Mouse (Mus musculus): ENCODE data around the gene Tmprss9. TPM values are rescaled to one million over a fixed set of nuclear protein-coding genes. Genes with fewer than 3 reads are reported as not detected.

Tmprss9 gene
- 0.78 and 3.7 TPM in 2 replicates for polyA plus RNA-seq (2012; rRNA removed; ENCODE audit: low replicate concordance)

DNA sequence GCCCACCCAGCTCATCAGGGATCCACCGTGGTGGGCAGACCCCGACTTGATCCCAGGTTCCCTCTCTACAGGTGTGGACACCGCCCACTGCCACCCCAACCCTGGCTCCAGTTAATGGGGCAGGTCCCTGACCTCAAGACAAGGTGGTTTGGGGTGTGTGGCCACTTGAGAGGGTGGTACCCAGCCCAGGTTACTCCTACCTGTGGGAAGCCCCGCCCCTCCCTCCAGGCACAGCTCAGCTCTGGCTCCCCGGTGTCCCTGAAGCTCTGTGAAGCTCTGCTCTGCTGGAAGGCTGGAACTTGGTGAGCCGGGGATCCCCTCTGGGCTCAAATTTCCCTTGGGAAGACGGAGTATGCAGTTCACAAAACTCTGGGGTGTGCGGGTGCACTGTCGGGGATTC is at the start of gene Tmprss9:
Gene Tmprss9, plus strand, starts transcription at position 268 of the 400 bp plus-strand sequence.

DNA sequence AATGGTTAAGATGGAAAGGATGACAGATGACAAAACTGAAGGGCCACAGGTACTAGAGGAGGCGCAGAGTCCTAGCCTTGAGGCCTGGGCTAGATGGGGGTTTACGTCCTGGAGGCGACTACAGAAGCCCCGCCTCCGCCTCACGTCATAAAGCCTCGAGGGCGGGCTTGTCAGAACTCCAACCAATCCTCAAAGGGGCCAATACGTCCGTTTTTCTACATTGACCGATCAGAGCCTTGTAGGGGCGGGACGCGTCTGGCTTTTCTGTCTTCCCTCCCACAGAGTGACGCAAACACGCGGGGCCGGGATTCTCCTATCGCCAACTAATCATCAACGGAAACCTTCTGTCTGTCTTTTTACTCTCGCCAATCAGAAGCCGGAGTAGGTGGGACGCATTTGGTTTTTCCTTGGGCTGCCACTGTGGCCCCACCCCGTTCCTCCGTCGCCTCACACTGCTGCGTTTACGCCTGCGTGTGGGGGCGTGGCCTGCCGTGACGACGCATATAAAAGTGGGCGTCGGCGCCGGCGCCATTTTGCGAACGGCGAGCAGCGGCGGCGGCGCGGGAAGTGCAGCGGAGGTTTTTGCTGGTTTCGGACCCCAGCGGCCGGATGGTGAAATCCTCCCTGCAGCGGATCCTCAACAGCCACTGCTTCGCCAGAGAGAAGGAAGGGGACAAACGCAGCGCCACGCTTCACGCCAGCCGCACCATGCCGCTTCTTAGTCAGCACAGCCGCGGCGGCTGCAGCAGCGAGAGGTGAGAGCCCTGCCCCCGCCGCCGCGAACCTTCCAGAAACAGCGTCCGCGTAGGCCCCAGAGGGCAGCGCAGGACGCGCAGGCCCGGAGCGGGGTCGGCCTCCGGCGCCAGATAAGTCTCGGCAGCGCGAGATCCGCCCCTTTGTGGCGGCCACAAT is 45.2 kb upstream of the Tmprss9 start, which contains the start of gene Oaz1:
Gene Oaz1, plus strand, starts transcription at position 506 of the 912 bp plus-strand sequence.

DNA sequence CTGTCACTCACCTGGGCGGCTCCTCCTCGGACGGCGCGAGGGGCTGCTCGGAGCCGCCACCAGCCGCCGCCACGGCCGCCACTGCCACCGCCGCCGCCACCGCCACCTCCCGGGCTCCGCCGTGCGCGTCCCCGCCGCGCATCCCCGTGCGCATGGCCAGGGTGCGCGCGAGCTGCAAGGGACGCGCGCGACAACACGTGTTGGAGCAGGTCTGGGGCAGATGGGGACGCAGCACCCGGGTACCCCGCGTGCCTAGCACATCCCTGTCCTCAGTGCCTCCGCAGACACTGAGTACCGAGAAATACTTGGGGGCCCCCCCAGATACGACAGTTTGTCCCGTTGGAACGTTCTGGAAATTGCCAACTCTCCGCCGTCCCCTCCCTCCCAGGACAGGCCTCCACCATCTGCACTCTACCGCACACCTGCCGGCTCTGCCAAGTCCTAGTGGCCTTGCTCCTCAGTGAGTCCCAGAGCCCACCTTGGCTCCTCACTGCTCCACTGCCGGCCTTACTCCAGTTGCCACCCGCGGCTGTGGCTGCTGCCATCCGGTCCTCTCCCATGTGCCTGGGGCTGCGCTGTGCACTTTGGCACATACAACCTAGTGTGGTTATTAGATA is 27.6 kb upstream of the Tmprss9 start, which contains the start of gene Lingo3:
Gene Lingo3, minus strand, starts transcription at position 109 of the 617 bp plus-strand sequence.

DNA sequence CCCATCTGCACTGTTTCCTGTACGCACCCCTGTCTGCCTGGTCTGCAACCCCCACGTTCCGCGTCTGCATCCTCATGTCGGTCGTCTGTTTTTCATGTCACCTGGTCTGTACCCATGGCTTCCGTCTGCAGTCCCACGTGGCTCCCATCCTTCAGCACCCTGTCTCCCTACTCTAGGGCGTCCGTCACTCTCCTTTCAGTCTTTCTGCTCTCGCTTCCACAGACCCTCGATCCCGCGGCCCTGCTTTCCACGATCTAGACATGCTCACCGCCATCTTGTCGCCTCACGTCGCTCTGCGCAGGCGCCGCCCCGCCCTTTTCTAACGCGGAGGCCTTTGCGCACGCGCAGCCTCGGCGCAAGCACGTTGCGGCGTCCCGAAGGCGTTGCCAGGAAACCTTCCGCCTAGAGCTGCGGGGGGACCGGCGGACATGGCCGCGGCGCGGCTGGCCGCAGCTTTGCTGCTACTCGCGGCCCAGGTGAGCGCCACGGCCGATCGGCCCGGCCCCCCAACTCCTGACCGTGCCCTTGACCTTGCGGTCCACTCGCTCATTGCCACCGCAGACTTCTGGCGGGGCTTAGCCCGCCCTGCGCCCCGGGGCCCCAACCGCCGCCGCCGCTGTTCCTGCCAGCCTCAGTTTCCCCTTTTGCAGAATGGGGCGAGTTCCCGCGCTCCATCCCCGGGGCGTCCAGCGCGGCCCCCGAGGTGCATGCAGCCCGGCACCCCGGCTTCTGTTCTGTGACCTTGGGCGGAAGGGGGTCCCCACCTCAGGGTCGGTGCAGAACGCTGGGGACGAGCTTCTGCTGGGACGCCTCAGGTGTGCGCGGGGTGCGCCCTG is 16.5 kb upstream of the Tmprss9 start, which contains the start of the genes Lsm7 and Sppl2b:
Gene Lsm7, minus strand, starts transcription at position 297 of the 836 bp plus-strand sequence.
Gene Sppl2b, plus strand, starts transcription at position 363 of the 836 bp plus-strand sequence.

DNA sequence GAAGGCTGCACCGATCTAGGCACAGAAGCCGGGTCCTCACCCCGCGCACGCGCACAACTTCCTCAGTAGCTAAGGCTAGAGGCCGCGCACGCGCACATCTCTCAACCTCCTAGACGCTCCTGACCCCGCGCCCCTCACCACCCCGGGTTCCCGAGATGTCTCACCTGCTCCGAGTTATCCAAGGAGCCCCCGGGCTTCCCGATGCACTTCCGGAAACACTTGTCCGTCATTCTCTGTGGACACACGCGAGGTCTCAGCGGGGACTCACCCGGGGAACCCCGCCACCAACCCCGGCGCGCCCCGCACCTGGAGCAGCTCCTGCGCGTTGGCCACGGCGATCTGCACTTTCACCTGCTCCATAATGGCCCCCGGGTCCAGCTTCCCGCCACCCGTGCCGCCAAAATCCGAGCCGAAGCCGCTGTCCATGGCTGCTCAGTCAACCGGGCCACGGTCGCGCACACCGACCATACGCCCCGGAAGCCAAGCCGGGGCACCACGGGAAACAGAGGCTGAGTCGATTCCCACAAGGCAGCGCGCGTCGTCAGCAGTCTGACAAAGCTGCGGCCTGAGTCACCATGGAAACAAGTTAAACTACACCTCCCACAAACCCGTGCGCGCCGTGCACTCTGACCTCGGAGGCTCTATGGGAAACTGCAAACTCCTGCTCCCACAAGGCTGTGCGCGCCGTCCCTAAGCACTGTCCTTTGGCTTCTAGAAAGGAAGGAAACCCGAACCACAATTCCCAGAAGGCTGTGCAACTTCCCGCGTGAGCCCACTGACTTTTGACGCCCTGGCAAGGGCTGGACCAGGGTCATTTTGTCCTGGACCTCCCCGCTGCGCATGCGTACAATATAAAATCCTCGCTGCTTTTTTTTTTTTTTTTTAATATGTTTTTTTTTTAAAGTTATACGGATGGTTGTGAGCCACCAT is 28.9 kb downstream of the Tmprss9 start, which contains the start of gene Timm13:
Gene Timm13, minus strand, starts transcription at position 652 of the 930 bp plus-strand sequence.

DNA sequence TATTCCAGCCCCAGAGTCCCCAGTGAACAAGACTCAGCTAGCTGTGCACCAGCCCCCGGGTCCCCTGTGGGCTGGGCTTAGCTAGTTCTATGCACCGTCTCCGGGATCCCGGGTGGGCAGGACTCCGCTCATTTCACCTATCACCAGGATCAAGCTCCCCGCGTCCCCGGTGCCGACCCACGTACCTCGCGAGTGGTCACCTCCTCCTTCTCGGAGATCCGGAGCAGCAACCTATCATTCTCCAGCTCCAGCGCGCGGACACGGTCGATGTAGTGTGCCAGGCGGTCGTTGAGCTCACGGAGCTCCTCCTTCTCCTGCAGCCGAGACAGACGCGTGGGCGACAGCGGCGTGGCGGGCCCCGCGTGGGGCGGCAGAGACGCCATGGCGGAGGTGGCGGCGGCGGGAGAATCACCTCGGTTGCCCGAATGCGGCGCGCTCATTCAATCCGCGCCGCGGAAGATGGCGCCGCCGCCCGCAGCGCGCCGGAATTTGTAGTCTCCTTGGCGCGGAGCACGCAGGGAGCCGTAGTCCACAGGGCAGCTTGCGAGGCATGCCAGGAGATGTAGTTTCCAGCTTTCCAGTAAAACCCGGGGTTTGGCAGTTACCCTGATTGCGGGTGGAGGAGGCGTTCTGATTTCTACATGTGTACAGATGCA is 46.3 kb downstream of the Tmprss9 start, which contains the start of gene Lmnb2:
Gene Lmnb2, minus strand, starts transcription at position 467 of the 656 bp plus-strand sequence.

DNA sequence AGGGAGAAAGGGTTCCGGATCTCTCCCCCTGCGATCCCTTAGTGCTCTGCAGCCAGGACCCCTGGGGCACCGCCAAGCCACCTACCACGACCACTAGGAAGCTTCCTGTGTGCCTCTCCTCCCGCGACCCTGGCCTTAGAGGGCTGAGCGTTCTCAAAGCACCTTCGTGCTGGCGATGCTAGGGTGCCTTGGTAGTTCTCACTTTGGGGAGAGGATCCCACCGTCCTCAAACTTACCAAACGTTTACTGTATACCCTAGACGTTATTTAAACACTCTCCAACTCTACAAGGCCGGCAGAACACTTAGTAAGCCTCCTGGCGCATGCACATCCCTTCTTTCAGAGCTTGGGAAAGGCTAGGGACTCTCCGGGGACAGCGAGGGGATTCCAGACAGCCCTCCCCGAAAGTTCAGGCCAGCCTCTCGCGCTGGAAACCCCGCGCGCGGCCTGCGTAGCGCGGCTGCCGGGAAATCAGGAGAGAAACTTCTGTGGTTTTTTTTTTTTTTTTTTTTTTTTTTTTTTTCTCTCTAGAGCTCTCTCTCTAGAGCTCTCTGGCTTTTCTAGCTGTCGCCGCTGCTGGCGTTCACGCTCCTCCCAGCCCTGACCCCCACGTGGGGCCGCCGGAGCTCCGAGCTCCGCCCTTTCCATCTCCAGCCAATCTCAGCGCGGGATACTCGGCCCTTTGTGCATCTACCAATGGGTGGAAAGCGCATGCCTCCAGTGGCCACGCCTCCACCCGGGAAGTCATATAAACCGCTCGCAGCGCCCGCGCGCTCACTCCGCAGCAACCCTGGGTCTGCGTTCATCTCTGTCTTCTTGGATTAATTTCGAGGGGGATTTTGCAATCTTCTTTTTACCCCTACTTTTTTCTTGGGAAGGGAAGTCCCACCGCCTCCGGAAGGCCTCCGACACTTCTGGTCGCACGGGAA is 57.9 kb downstream of the Tmprss9 start, which contains the start of gene Gadd45b:
Gene Gadd45b, plus strand, starts transcription at position 775 of the 928 bp plus-strand sequence.

Other genes with a start within 250 kb of the Tmprss9 start
- 194 and 256 TPM in 2 replicates for gene Csnk1g2, start 249.0 kb upstream of the Tmprss9 start, polyA plus RNA-seq (2012; rRNA removed; ENCODE audit: low replicate concordance)
- gene Btbd2, start 214.8 kb upstream of the Tmprss9 start, polyA plus RNA-seq (2012; rRNA removed; ENCODE audit: low replicate concordance): 70.9 and 83.2 TPM in 2 replicates
- 147 TPM in 2 replicates for gene Mknk2, start 193.7 kb upstream of the Tmprss9 start, polyA plus RNA-seq (2012; rRNA removed; ENCODE audit: low replicate concordance)
- gene Mob3a, start 169.9 kb upstream of the Tmprss9 start, polyA plus RNA-seq (2012; rRNA removed; ENCODE audit: low replicate concordance): 28.1 and 37.8 TPM in 2 replicates
- 20.8 and 44.8 TPM in 2 replicates for gene Izumo4, start 169.7 kb upstream of the Tmprss9 start, polyA plus RNA-seq (2012; rRNA removed; ENCODE audit: low replicate concordance)
- 80.7 and 89.3 TPM in 2 replicates for gene Ap3d1, start 129.6 kb upstream of the Tmprss9 start, polyA plus RNA-seq (2012; rRNA removed; ENCODE audit: low replicate concordance)
- gene Dot1l, start 116.6 kb upstream of the Tmprss9 start, polyA plus RNA-seq (2012; rRNA removed; ENCODE audit: low replicate concordance): 53.5 and 58.4 TPM in 2 replicates
- 50.6 and 68.2 TPM in 2 replicates for gene Sf3a2, start 73.7 kb upstream of the Tmprss9 start, polyA plus RNA-seq (2012; rRNA removed; ENCODE audit: low replicate concordance)
- gene Plekhj1, start 73.2 kb upstream of the Tmprss9 start, polyA plus RNA-seq (2012; rRNA removed; ENCODE audit: low replicate concordance): 44.6 and 62.2 TPM in 2 replicates
- 0.54 and 2.5 TPM in 2 replicates for gene Amh, start 66.6 kb upstream of the Tmprss9 start, polyA plus RNA-seq (2012; rRNA removed; ENCODE audit: low replicate concordance)
- not detected in 2 replicates for gene Jsrp1, start 58.4 kb upstream of the Tmprss9 start, polyA plus RNA-seq (2012; rRNA removed; ENCODE audit: low replicate concordance)
- 955 and 1,664 TPM in 2 replicates for gene Oaz1, start 45.2 kb upstream of the Tmprss9 start, polyA plus RNA-seq (2012; rRNA removed; ENCODE audit: low replicate concordance)
- gene Lingo3, start 27.8 kb upstream of the Tmprss9 start, polyA plus RNA-seq (2012; rRNA removed; ENCODE audit: low replicate concordance): 0.02 and 0.07 TPM in 2 replicates
- gene Lsm7, start 16.6 kb upstream of the Tmprss9 start, polyA plus RNA-seq (2012; rRNA removed; ENCODE audit: low replicate concordance): 89.4 and 104 TPM in 2 replicates
- gene Sppl2b, start 16.6 kb upstream of the Tmprss9 start, polyA plus RNA-seq (2012; rRNA removed; ENCODE audit: low replicate concordance): 80.9 and 86.1 TPM in 2 replicates
- gene Timm13, start 29.1 kb downstream of the Tmprss9 start, polyA plus RNA-seq (2012; rRNA removed; ENCODE audit: low replicate concordance): 217 and 283 TPM in 2 replicates
- 30.0 and 34.9 TPM in 2 replicates for gene Lmnb2, start 46.4 kb downstream of the Tmprss9 start, polyA plus RNA-seq (2012; rRNA removed; ENCODE audit: low replicate concordance)
- gene Gadd45b, start 58.2 kb downstream of the Tmprss9 start, polyA plus RNA-seq (2012; rRNA removed; ENCODE audit: low replicate concordance): 14.8 and 34.1 TPM in 2 replicates
- gene Gng7, start 143.1 kb downstream of the Tmprss9 start, polyA plus RNA-seq (2012; rRNA removed; ENCODE audit: low replicate concordance): 0.56 and 1.3 TPM in 2 replicates
- 0.29 and 0.68 TPM in 2 replicates for gene Diras1, start 153.8 kb downstream of the Tmprss9 start, polyA plus RNA-seq (2012; rRNA removed; ENCODE audit: low replicate concordance)
- gene Slc39a3, start 165.6 kb downstream of the Tmprss9 start, polyA plus RNA-seq (2012; rRNA removed; ENCODE audit: low replicate concordance): 26.2 and 32.8 TPM in 2 replicates
- 180 and 258 TPM in 2 replicates for gene Sgta, start 188.3 kb downstream of the Tmprss9 start, polyA plus RNA-seq (2012; rRNA removed; ENCODE audit: low replicate concordance)
- gene Thop1, start 198.2 kb downstream of the Tmprss9 start, polyA plus RNA-seq (2012; rRNA removed; ENCODE audit: low replicate concordance): 29.1 and 33.7 TPM in 2 replicates
- gene Creb3l3, start 227.0 kb downstream of the Tmprss9 start, polyA plus RNA-seq (2012; rRNA removed; ENCODE audit: low replicate concordance): 262 and 513 TPM in 2 replicates
- 600 and 1,069 TPM in 2 replicates for gene Map2k2, start 234.1 kb downstream of the Tmprss9 start, polyA plus RNA-seq (2012; rRNA removed; ENCODE audit: low replicate concordance)

All from duodenum, adult 2 months (tissue).